Mouse (Mus musculus): ENCODE measurements around the gene Nxf1. TPM values are rescaled to one million over a fixed set of nuclear protein-coding genes. Genes with fewer than 3 reads are reported as not detected.
A peak's percentile ranks its signal among the peaks of the same experiment; 100 is the strongest.

Nxf1 gene
- polyA plus RNA-seq, 1 experiment from 2014 or later = 161 TPM

DNA sequence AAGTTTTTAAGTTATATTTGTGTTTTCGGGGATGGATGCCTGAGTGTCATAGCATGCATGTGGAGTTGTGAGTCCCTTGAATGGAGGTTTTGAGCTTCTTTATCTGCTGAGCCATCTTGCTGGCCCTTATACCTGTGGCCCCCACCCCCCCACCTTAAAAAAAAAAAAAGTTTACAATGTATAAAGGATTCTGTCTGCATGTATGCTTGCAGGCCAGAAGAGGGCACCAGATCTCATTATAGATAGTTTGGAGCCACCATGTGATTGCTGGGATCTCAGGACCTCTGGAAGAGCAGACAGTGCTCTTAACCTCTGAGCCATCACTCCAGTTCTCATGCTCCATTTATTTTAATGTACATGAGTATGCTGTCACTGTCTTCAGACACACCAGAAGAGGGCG is 9.5 kb upstream of the Nxf1 start:
- Histone ChIP-seq H3K4me3 (no peak overlapping the region), H3K4me1 (replicated peaks) (peaks cover 9% of the 10 kb centered on the region), H3K9ac (no peak overlapping the region), H3K9me3 (no peaks in the 10 kb centered on the region), H3K27ac (replicated peaks) (no peak overlapping the region), H3K27me3 (no peaks in the 10 kb centered on the region), H3K36me3 (peaks cover 96% of the 10 kb centered on the region), H3K4me2 (no peak overlapping the region)
- no peak for ATAC-seq (ENCODE audit: low read depth)
- WGBS = 73% methylated on average over 2 of the region's 2 CpGs

DNA sequence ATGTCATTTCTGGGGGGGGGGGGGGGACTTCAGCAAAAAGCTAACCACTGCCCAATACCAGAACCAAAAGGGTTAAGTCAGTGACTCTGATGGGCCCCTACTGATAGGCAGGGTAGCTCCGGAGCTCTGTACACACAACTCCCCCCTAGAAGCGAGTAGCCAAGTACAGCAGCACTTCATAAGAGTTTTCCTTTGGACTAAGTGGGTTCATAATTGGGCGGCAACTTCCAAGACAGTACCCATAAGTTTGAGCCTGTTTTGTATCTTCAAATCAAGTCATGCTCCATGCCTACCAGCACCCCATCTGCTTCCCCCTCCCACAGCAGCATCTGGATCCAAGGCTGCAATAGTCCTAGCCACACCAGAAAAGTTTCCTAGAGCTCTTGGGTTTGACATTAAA is 1.2 kb upstream of the Nxf1 start:
- ATAC-seq (ENCODE audit: low read depth) = no peak
- Histone ChIP-seq H3K9ac (no peak overlapping the region), H3K4me3 (peak overlapping the region; percentile 97), H3K27ac (replicated peaks) (no peak overlapping the region), H3K36me3 (peaks cover 48% of the 10 kb centered on the region), H3K4me2 (peak overlapping the region; percentile 88), H3K27me3 (no peaks in the 10 kb centered on the region), H3K9me3 (no peaks in the 10 kb centered on the region), H3K4me1 (replicated peaks) (peaks cover 34% of the 10 kb centered on the region)
- WGBS = 88% methylated on average over 3 of the region's 3 CpGs

DNA sequence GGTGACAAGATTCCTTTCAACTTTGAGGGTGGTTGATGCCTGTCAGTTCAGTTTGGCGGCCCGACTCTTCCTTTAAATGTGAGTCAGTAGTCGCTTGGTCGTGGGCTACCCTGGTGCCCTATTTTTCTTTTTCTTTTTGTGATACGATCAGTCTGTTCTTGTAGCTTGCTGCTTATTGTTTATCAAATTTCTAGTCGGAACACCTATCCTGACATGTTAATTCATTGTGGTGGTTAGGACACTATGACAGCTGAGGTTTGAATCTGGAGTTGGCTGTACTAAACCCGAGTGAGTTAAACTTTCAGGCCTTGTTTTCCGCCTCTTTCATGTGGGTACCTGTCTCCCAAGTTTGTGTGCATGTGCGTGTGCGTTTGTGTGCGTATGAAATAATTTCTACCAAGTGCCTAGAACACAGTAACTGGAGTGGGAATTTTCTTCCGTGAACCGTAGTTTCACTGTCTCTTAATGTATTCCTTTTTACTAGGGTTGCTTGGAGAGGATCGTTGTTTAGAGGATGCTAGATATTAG is 662 bp downstream of the Nxf1 start:
- no peak for ATAC-seq (ENCODE audit: low read depth)
- Histone ChIP-seq H3K4me1 (replicated peaks) (peaks cover 34% of the 10 kb centered on the region), H3K4me3 (peak overlapping the region; percentile 97), H3K4me2 (peak overlapping the region; percentile 88), H3K27me3 (no peaks in the 10 kb centered on the region), H3K9ac (peak overlapping the region; percentile 95), H3K27ac (replicated peaks) (peak overlapping the region; percentile 87), H3K36me3 (peaks cover 38% of the 10 kb centered on the region), H3K9me3 (no peaks in the 10 kb centered on the region)
- 5% methylated on average over 14 of the region's 14 CpGs for WGBS

DNA sequence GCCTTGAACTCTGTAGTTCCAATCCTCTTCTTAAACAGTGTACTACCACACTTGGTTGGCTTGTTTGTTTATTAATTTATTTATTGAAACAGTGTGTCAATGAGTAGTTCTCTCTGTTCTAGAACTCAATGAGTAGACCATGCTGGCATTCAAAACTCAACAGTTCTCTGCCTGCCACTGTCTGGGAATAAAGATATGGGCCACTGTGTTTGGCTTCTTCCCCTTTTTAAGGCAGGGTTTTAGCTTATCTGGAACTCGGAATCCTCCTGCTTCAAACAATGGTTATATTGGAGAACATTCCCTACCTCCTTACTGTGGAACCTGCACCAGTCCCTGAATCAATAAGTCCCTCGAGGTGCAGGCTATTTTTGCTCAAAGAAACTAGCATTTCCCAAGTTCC is 2.0 kb downstream of the Nxf1 start:
- Histone ChIP-seq H3K36me3 (peaks cover 39% of the 10 kb centered on the region), H3K4me1 (replicated peaks) (peaks cover 34% of the 10 kb centered on the region), H3K27me3 (no peaks in the 10 kb centered on the region), H3K27ac (replicated peaks) (no peak overlapping the region), H3K4me2 (peak overlapping the region; percentile 88), H3K9ac (no peak overlapping the region), H3K9me3 (no peaks in the 10 kb centered on the region), H3K4me3 (no peak overlapping the region; the same call in 1 of the 2 replicates)
- WGBS = 98% methylated on average over 2 of the region's 2 CpGs
- ATAC-seq (ENCODE audit: low read depth) = no peak

DNA sequence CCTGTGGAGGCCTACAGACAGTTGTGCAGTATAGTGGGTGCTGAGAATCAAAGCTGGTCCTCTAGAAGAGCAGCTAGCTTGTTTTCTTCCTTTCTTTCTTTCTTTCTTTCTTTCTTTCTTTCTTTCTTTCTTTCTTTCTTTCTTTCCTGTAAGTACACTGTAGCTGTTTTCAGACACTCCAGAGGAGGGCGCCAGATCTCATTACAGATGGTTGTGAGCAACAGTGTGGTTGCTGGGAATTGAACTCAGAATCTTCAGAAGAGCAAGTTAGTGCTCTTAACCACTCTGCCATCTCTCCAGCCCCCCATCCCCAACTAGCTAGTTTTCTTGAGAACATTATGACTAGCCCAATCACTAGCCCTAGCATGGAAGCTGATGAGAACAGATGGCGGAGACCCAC is 3.9 kb downstream of the Nxf1 start:
- ATAC-seq (ENCODE audit: low read depth) = no peak
- peaks cover 25% of the 10 kb centered on the region for H3K4me1 ChIP-seq (replicated peaks)
- no peak overlapping the region for H3K4me2 ChIP-seq
- no peak overlapping the region for H3K4me3 ChIP-seq
- H3K9ac ChIP-seq = no peak overlapping the region
- H3K36me3 ChIP-seq = peaks cover 41% of the 10 kb centered on the region
- no peaks in the 10 kb centered on the region for H3K27me3 ChIP-seq
- no peaks in the 10 kb centered on the region for H3K9me3 ChIP-seq
- H3K27ac ChIP-seq (replicated peaks) = no peak overlapping the region
- 89% methylated on average over 2 of the region's 2 CpGs for WGBS

DNA sequence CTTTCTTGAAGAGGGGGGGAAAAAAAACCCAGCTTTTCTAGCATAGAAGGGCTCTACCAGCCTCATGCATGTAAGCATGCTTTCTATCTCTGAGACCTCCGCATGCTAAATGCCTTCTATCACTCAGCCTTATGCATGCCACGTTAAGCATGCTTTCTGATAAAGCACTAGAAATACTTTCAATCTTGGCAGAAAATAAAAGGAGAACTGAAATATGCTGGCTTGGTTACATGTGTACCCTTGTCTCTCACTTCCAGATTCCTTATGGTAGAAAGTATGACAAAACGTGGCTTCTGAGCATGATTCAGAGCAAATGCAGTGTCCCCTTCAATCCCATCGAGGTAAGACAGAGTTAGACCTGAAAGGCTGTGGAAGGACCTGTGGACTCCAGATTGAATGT is 6.4 kb downstream of the Nxf1 start:
- Histone ChIP-seq H3K9me3 (no peaks in the 10 kb centered on the region), H3K4me2 (no peak overlapping the region), H3K9ac (no peak overlapping the region), H3K36me3 (peaks cover 65% of the 10 kb centered on the region), H3K27ac (replicated peaks) (no peak overlapping the region), H3K4me1 (replicated peaks) (peaks cover 8% of the 10 kb centered on the region), H3K4me3 (no peak overlapping the region), H3K27me3 (no peaks in the 10 kb centered on the region)
- no peak for ATAC-seq (ENCODE audit: low read depth)
- 95% methylated on average over 4 of the region's 4 CpGs for WGBS

DNA sequence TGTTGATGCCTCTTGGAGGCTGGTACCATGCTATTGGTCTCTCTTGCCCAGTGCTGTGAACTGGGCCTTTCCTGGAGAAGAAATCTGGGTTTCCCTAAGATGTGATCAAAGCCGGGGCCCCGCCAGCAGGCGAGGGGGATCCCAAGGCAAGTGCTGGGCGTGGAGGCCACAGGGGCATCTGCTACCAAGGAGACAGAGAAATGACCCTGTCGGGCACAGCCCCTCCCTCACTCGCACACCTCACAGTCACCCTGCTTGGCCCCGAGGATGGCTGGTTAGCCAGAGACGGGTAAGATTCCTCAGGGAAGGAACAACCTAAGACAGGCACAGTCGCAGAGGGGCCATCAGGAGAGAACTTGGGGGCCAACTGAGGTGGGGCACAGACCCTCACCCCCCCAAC is 8.7 kb downstream of the Nxf1 start:
- no peak for ATAC-seq (ENCODE audit: low read depth)
- 97% methylated on average over 9 of the region's 9 CpGs for WGBS
- Histone ChIP-seq H3K4me1 (replicated peaks) (peaks cover 5% of the 10 kb centered on the region), H3K36me3 (peaks cover 88% of the 10 kb centered on the region), H3K4me2 (no peak overlapping the region), H3K9me3 (no peaks in the 10 kb centered on the region), H3K4me3 (no peak overlapping the region), H3K9ac (no peak overlapping the region), H3K27ac (replicated peaks) (no peak overlapping the region), H3K27me3 (no peaks in the 10 kb centered on the region)

DNA sequence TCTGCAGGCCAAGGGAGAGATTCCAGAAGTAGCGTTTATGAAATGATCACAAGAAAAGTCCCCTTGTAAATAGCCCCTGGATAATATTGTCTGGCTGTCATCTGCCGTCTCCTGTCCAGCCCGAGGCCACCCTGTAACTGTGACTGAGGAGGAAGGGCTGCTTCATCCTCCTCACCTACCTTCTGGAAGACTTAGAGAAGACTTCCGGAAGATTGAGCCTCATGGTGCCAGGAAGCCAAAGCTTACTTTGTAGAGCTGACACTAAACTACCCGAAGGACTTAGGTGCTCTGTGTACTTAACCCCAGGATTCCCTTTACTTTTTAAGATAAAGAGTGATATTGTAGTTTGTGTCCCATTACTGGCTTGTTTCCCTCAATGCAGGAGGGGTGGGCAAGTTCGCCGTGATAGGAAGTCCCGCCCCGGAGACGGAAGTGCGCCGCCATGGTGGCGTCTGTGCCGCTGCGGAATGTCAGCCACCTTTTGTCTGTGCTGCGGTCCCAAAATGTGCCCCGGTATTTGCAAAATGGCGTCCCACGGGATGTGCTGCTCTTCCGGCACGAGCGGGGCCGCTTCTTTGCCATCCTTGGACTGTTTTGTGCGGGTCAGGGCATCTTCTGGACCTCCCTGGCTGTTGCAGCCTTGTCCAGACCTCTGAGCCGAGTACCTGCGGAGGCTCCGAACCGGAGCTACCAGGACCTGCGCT is 13.8 kb downstream of the Nxf1 start, which contains the start of gene Tmem223:
Gene Tmem223 (plus strand): TSS at position 430 of the 704 bp plus-strand sequence.
- Histone ChIP-seq H3K27ac (replicated peaks) (peak within 1 kb of the TSS; percentile 93), H3K36me3 (peaks cover 64% of the 10 kb centered on the region), H3K9me3 (no peaks in the 10 kb centered on the region), H3K4me1 (replicated peaks) (peaks cover 40% of the 10 kb centered on the region), H3K4me3 (peak within 1 kb of the TSS; percentile 80), H3K9ac (peak within 1 kb of the TSS; percentile 97), H3K4me2 (peak within 1 kb of the TSS; percentile 72), H3K27me3 (no peaks in the 10 kb centered on the region)
- peak; percentile 45; the same call in 1 of the 2 replicates for ATAC-seq (ENCODE audit: low read depth)
- WGBS = 21% methylated on average over 29 of the region's 29 CpGs

DNA sequence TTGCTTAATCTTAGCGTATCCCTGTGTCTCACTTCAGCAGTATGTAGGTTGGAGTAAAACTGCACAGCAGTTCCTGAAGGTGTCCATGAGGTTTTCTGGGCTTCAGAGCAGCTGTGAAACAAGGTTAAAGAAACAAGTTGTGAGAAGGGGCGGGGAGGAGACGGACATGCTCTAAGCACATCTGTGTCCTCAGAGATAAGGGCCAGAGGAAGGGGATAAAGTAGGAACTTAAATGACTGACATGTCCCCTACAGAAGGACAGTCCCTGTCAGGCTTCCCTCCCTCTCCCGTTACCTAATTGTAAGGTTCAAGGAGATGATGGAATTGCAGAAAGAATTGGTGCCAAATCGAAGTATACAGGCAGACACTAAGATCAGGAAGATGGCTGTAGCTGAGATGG is 16.1 kb downstream of the Nxf1 start:
- Histone ChIP-seq H3K27ac (replicated peaks) (no peak overlapping the region), H3K36me3 (peaks cover 47% of the 10 kb centered on the region), H3K4me3 (peak overlapping the region; percentile 69), H3K9me3 (no peaks in the 10 kb centered on the region), H3K27me3 (no peaks in the 10 kb centered on the region), H3K4me2 (peak overlapping the region; percentile 99), H3K9ac (peak overlapping the region; percentile 98; the same call in 1 of the 2 replicates), H3K4me1 (replicated peaks) (peaks cover 44% of the 10 kb centered on the region)
- ATAC-seq (ENCODE audit: low read depth) = no peak
- WGBS = 91% methylated on average over 5 of the region's 5 CpGs

DNA sequence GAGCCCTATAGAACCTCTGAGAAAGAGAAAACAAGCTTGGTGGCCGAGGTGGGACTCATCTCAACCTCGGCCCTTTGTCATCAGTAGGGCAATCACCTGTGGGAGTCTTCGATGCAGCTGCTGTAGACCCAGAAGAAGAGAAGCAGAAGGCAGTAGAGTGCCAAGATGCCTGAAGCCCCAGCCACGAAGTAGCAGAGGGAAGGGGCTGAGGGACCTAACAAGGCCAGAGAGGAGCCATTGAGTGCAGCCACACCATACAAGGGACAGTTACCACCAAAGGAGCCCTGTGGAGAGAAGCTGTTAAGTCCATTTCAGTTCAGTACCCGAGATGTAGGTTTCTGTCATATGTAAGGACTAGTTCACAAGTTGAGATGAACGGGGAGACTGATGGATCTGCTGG is 16.5 kb downstream of the Nxf1 start:
- H3K9ac ChIP-seq = peak overlapping the region; percentile 98
- peak overlapping the region; percentile 69 for H3K4me3 ChIP-seq
- H3K27me3 ChIP-seq = no peaks in the 10 kb centered on the region
- H3K4me1 ChIP-seq (replicated peaks) = peaks cover 44% of the 10 kb centered on the region
- H3K36me3 ChIP-seq = peaks cover 47% of the 10 kb centered on the region
- peak overlapping the region; percentile 99 for H3K4me2 ChIP-seq
- peak overlapping the region; percentile 99 for H3K27ac ChIP-seq (replicated peaks)
- ATAC-seq (ENCODE audit: low read depth) = no peak
- 62% methylated on average over 6 of the region's 6 CpGs for WGBS
- no peaks in the 10 kb centered on the region for H3K9me3 ChIP-seq

DNA sequence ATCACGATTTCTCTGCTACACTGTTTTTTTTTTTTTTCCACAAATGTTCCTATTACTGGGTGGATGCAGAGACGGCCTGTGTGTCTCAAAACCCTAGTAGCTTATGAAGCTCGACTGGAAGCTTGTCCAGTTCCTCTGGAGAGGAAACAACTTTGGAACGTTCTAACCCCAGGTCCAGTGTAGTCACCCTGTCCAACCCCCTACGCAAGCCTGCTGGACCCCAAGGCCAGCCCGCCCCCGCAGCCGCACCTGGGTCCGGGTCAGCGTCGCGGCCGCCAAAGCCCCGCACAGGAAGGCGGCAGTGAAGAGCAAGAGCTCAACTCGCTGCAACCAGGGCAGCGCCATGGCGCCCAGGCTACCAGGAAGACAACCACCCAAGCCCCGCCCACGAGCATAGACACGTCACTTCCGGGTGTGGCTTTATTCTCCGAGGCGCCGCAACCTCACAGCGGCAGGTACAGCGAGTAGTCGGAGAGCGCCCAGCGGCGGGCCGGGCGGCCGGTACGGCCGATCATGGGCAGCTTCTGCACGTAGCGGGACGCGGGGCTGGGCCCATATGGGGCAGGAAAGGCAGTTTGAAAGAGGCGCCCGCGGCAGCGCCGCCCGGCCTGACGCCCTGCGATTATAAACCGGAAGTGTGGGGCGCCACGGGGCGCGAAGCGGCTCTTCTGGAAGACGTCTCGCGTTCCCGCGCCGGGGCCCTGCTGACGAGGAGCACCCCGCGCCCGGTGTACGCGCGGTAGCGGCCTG is 17.4 kb downstream of the Nxf1 start, which contains the start of gene Tmem179b:
Gene Tmem179b (minus strand): TSS at position 382 of the 750 bp plus-strand sequence.
- Histone ChIP-seq H3K4me2 (peak within 1 kb of the TSS; percentile 99), H3K4me1 (replicated peaks) (peaks cover 44% of the 10 kb centered on the region), H3K36me3 (peaks cover 44% of the 10 kb centered on the region), H3K27ac (replicated peaks) (peak within 1 kb of the TSS; percentile 99), H3K9ac (peak within 1 kb of the TSS; percentile 98), H3K9me3 (no peaks in the 10 kb centered on the region), H3K27me3 (no peaks in the 10 kb centered on the region), H3K4me3 (peak within 1 kb of the TSS; percentile 69)
- ATAC-seq (ENCODE audit: low read depth) = peak; percentile 94
- WGBS = under 1% methylated on average over 68 of the region's 68 CpGs

- H3K36me3 ChIP-seq = peaks cover 41% of the 10 kb centered on the region
- peak overlapping the region; percentile 99 for H3K27ac ChIP-seq (replicated peaks)
- ATAC-seq (ENCODE audit: low read depth) = peak; percentile 37
- WGBS = 8% methylated on average over 20 of the region's 20 CpGs
- H3K4me1 ChIP-seq (replicated peaks) = peaks cover 44% of the 10 kb centered on the region
- peak overlapping the region; percentile 98 for H3K9ac ChIP-seq
- H3K4me3 ChIP-seq = peak overlapping the region; percentile 69
- H3K4me2 ChIP-seq = peak overlapping the region; percentile 99
- no peaks in the 10 kb centered on the region for H3K27me3 ChIP-seq
- H3K9me3 ChIP-seq = no peaks in the 10 kb centered on the region
Measured at GRCm38 (mm10) chr19:8774951-8775421, 18.1 kb downstream of the Nxf1 start.

Data from neural tube, embryonic 13.5 days (tissue).